Mouse (Mus musculus): Measurements from ENCODE around the gene Apmap. TPM values are rescaled to one million over a fixed set of nuclear protein-coding genes. Genes with fewer than 3 reads are reported as not detected.
A peak's percentile ranks its signal among the peaks of the same experiment; 100 is the strongest.

The Apmap gene
- total RNA-seq, 2 experiments from 2014 or later, result 56.7 to 57.2 TPM

DNA sequence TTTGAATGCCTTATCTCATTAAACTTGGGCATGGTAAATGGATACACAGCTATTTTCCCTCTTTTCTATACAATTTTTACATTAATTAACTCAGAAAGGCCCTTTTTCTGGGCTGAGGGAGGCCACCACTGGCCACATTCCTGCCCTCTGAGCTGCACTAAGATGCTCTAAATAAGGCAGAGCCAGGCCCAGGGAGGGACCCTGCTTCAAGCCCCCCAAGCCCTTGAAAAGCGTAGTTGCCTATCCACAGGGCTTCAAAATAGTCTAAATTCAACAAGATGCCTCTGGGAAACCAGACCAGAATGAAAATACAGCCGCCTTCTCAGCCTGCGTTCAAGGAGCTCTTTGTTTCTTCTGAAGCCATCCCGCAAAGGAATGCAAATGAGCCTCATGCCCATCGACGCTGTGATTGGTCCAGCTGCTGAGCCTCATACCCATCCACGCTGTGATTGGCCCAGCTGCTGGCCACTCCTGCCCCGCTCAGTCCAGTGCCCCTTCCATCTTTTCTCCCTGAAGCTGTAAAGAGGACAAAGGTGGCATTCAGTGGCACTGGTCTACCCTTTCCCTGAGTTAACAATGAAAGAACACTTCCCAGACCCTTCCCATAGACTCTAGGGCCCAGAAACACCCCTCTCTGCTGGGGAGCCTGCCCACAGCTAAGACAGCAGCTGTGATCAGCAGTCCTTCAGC lies 35.5 kb upstream of the Apmap start:
- peak; percentile 47 to 87 for DNase-seq (ENCODE audit: low spot score in 2 of 2)
- Histone ChIP-seq H3K4me3 (no peak overlapping the region), H3K27ac (peak overlapping the region; percentile 92)
- TF ChIP-seq CTCF (conservative IDR thresholded peaks at IDR 0.05), result no peak

DNA sequence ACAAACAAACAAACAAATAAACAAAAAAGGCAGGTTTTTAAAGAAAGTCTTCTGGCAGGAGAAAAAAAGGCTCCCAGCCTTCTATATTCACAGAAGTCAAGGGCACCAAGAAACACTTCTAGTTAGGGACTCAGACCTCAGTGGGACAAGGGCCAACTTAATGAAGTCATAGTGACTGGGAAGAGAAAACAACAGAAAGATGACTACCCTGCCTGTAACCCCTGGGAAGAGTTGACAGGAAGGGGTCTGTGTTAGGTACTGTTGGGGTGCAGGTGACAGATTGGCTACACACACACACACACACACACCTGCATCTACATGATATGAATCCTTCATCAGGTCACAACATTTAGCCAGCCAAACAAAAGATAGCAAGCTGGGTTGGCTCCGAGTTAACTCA lies 34.8 kb upstream of the Apmap start:
- H3K27ac ChIP-seq, result peak overlapping the region; percentile 92
- no peak for DNase-seq (ENCODE audit: low spot score in 2 of 2)
- no peak for TF ChIP-seq CTCF (conservative IDR thresholded peaks at IDR 0.05)
- no peak overlapping the region for H3K4me3 ChIP-seq

DNA sequence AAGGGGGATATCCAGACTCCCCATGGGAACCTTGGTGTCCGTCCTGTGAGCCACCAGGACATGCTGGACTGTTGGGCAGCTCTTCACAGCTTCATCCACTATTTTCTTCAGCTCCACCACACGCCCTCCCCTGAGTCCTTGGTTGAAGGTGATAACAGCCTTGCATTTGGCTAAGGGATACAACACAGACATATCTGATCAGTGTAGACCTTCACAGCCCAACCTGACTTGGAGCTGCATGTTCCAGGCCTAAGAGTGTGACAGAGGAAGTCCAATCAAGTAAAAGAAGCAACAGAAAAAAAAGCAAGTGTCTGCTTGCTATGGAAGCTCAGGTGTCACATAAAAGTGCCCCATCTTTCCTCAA lies 30.0 kb upstream of the Apmap start:
- DNase-seq (ENCODE audit: low spot score in 2 of 2), result no peak
- H3K27ac ChIP-seq, result peak overlapping the region; percentile 61; the same call in 1 of the 2 replicates
- no peak for TF ChIP-seq CTCF (conservative IDR thresholded peaks at IDR 0.05)
- no peak overlapping the region for H3K4me3 ChIP-seq

DNA sequence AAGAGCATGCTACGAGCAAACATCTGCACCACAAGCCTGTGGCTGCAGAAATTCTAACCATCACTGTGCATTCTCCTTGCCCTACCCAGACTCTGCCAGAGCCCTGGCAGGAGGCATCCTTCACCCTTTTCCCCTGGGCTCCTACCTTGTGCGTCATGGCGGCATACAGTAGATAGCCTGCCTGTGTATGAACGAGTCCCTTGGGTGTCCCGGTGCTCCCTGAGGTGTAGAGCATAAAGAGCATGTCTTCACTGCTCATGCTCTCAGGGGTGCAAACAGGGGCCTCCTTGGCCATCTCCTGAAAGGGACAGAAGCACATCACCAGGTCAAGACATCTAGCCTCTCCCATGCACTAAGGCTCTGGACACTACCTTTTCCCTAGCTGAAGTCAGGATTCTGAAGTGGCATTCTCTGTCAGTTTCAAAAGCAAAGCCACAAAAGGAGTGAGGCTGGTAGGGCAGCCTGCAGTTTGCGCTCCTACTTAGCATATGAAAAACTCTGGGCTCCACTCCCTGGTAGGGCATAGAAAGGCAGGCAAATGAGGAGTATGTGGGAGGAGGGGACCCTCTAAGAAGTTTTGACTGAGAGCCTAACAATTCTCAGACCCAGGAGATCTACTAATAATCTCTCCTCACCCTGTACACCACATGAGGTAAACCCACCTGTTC lies 29.5 kb upstream of the Apmap start:
- Histone ChIP-seq H3K4me3 (no peak overlapping the region), H3K27ac (peak overlapping the region; percentile 61)
- TF ChIP-seq CTCF (conservative IDR thresholded peaks at IDR 0.05), result no peak
- no peak for DNase-seq (ENCODE audit: low spot score in 2 of 2)

DNA sequence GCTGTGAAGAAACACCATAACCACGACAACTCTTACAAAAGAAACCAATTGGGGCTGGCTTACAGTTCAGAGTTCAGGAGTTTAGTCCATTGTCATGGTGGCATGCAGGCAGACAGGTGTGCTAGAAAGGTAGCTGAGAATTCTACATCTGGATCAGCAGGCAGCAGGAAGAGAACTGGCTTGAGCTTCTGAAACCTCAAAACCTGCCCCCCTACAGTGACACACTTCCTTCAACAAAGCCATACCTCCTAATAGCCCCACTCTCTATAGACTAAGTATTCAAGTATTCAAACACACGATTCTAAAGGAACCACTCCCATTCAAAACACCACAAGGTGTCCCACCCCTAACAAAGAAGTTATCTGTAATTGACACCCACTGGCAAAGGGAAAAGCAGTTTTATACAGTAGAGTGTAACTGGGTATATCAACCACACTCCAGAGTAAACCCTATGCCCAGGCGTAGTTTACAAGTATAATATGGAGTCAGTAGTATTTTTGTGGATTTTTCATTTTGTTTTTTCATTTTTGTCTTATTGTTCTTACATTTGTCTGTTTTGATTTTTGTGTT lies 27.6 kb upstream of the Apmap start:
- no peak for TF ChIP-seq CTCF (conservative IDR thresholded peaks at IDR 0.05)
- Histone ChIP-seq H3K27ac (no peak overlapping the region), H3K4me3 (no peak overlapping the region)
- no peak for DNase-seq (ENCODE audit: low spot score in 2 of 2)

DNA sequence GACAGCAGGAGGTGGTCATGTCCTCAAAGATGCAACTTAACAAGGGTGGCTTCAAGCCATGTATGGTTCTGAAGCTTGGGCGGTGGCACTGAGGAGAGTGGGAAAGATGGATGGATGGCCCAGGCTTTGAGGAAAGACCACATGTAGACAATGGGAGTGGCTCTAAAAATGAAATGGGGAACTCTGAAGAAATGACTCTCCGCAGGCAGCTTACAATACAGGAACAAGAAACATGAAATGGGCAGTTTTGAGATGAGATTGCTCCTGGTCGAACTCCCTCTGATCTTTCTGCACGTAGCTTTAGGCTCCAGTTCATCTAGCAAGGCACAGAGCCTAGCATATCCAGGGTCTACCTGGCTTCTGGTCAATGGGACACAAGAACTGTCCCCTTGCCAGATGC lies 20.9 kb upstream of the Apmap start:
- DNase-seq (ENCODE audit: low spot score in 2 of 2), result no peak
- no peak for TF ChIP-seq CTCF (conservative IDR thresholded peaks at IDR 0.05)

DNA sequence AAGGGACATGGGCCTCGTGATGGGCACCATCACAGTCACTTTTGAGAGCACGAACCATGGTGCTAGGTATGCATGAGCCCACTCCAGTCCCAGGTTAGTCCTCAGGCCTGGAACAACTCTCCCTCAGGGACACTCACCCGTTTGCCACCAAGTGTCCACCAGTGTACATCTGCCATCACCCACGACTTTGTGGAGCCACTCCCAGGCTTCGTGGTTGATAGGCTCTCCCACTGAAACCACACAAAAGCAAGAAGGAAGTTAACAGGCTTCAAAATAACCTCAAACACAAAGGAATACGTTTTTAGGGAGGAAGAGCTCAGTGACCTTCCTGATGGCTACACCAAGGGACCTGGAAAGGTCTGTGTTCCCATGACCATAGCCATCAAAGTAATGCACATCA lies 18.8 kb upstream of the Apmap start:
- Histone ChIP-seq H3K4me3 (no peak overlapping the region), H3K27ac (no peak overlapping the region)
- no peak for DNase-seq (ENCODE audit: low spot score in 2 of 2)
- TF ChIP-seq CTCF (conservative IDR thresholded peaks at IDR 0.05), result no peak

More for the DNA sequence above, 20.9 kb upstream of the Apmap start:
- no peak overlapping the region for H3K27ac ChIP-seq
- no peak overlapping the region for H3K4me3 ChIP-seq

DNA sequence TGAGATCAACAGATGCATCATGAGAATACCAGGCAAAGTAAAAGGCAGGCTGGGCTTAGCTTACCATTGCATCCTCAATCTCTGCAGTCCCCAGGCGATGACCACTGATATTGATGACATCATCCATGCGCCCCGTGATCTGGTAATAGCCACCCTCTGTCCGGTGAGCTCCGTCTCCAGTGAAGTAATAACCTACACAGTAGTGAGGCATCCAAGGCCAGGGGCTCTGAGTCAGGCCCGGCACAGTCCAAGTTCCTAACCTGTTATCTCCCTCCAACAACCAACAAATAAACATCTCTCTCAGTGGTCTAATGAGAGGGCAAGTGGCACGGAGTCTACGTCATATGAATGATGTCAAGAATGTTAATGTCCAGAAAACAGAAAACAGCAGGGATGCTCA lies 16.6 kb upstream of the Apmap start:
- TF ChIP-seq CTCF (conservative IDR thresholded peaks at IDR 0.05), result no peak
- no peak overlapping the region for H3K27ac ChIP-seq
- DNase-seq (ENCODE audit: low spot score in 2 of 2), result no peak
- H3K4me3 ChIP-seq, result no peak overlapping the region

DNA sequence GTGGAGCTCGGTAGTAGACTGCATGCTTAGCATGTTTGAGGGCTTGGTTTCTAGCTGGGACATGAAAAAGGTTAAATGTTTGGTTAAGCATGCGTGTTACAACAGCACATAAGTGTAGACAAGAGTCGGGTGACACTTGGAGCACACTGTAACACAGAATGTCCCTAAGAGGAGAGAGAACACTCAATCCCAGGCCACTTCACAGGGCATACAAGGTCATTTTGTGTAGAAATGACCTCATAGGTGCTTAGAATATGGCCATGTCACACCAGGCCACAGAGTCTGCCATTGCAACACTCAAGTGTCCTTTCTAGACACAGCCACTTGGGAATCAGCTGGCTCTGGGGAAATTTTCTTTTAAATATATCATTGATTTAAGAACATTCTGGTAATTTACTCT lies 15.6 kb upstream of the Apmap start:
- no peak for DNase-seq (ENCODE audit: low spot score in 2 of 2)
- no peak overlapping the region for H3K27ac ChIP-seq
- no peak for TF ChIP-seq CTCF (conservative IDR thresholded peaks at IDR 0.05)
- H3K4me3 ChIP-seq, result no peak overlapping the region

DNA sequence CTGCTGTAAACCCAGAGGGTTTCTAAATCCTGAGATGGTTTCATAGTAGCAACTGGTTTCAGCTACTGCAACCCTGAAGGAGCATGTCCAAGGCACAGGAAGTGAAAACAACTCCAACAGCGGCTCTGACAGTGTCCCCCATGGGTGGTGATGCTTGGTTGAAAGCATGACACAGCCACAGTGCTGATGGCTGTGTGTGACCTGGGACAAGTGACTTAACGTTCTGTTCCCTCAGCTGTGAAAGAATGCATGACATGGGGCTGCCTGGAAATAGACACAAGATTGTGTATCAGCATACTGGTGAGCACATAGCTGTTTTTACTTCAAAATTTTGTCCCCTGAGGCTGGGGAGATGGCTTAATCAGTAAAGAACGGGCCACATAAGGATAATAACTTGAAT lies 13.3 kb upstream of the Apmap start:
- H3K27ac ChIP-seq, result no peak overlapping the region
- no peak for TF ChIP-seq CTCF (conservative IDR thresholded peaks at IDR 0.05)

DNA sequence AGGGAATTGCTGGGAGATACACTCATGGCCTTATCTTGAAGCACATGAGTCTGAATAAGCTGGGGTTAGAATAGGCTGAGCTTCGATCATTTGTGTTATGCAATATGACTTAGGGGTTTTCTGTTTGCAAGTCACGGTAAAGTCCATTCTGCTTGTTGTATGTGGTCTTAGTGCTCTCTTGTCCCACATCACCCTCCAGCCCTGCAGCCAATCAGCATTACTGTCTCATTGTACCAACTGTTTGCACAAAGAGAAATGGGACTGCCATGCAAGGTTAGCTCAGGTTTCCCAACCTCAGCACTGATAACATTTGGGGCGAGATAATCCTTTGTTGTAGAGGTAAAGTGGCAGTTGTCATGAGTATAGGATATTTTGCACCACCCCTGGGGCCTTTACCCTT lies 1.7 kb upstream of the Apmap start:
- no peak for TF ChIP-seq CTCF (conservative IDR thresholded peaks at IDR 0.05)
- Histone ChIP-seq H3K4me3 (no peak overlapping the region), H3K27ac (no peak overlapping the region)
- DNase-seq (ENCODE audit: low spot score in 2 of 2), result no peak

More for the DNA sequence above, 13.3 kb upstream of the Apmap start:
- H3K4me3 ChIP-seq, result no peak overlapping the region
- DNase-seq (ENCODE audit: low spot score in 2 of 2), result no peak

DNA sequence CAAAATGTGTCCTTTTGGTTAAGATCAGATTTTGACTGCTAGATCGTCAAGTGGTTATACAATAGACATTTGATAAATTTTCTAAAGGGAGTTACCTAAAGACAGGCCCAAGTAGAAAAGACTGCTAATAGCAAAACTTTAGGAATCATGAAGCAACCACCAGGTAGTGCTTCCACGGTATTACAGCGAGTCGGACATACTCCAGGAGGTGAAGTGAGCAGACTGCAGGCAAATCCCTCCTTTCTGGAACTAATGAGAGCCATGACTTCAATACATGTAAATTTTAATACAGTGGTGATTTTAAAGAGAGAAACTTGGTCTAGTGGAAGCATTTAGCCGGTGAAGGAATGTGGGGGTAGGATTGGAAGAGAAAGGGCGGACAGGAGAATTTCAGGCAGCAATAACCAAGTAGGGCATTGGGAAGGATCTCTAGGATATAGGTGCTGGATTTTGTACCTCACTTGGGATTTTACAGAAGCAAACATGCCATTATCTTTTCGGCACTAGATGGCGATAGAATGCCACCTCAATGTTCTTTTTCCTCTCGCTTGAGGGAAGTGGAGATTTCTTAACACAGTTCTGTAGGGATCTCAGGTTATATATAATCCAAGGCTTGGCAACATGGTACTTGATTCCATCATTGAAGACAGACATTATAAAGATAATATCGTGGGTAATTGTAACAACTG lies 649 bp upstream of the Apmap start:
- peak; percentile 95 for TF ChIP-seq CTCF (conservative IDR thresholded peaks at IDR 0.05)
- DNase-seq (ENCODE audit: low spot score in 2 of 2), result peak; percentile 73 to 81
- Histone ChIP-seq H3K27ac (peak overlapping the region; percentile 88), H3K4me3 (peak overlapping the region; percentile 72)

DNA sequence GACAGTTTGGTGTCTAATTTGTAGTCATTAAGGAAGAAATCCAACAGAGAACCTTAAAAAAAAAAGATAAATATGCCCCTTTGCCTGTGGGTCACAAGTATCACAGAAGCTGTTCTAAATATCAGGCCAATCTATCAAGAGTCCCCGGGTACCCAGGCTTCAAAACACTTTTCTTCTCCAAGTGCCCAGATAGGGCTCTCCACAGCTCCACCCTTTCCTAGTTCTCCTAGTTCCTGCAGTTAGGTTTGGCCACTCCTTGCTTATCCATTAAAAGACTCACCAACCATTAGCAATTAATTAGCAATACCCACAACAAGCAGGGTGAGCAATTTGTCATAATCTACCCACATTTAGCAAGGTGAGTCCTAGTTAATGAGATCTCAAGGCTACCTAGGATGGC lies 1.3 kb downstream of the Apmap start:
- Histone ChIP-seq H3K27ac (no peak overlapping the region), H3K4me3 (peak overlapping the region; percentile 72)
- DNase-seq (ENCODE audit: low spot score in 2 of 2), result no peak
- no peak for TF ChIP-seq CTCF (conservative IDR thresholded peaks at IDR 0.05)
